ENCODE assay signal across 10 mouse cellular contexts in the genomic region with DNA sequence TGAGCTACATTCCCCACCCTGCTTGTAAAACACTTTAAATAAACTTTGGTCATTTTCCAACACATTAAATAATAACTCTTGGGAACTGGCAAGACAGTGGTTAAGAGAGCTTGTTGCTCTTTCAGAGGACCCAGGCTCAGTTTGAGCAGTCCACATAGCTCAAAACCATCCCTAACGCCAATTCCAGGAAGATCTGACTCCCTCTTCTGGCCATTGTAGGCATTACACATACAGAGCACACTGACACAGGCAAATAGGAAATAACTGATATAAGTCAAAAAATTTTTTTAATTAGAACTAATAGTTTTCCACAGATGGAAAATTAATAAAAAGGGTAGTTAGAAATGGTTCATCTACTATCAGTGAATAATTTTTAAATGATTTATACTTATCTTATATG.
DNase-seq lines count a peak whose midpoint lies in the region; ATAC-seq and TF ChIP-seq lines count a peak whose summit lies in the region.
"Had no signal": no experiment of that assay in that cellular context is flagged by ENCODE, and none has a peak within 500 bp of the region (broad histone marks: within the 10 kb centered on the region; RNA-seq: fewer than 3 reads in every experiment).

No protein-coding gene starts in this region.

- intact Hi-C loops in heart, postnatal 10 days (cut with DNase I) = loop anchor here (5.0 to 10.0 kb wide), 2 partner anchors 1014 to 1042 kb away; a partner anchor contains a TSS

- WGBS in heart, postnatal 0 days = 28% methylated on average over 1 of the region's 1 CpGs
- WGBS in midbrain, postnatal 0 days = 14% methylated on average over 1 of the region's 1 CpGs
- WGBS in midbrain, embryonic 13.5 days = 19% methylated on average over 1 of the region's 1 CpGs

- no peak for ATAC-seq in heart, postnatal 0 days (ENCODE audit: insufficient read depth, low read depth)
- no peak for ATAC-seq in midbrain, postnatal 0 days (ENCODE audit: low FRiP score)
- ATAC-seq in midbrain, embryonic 13.5 days = no peak

- no peaks in the 10 kb centered on the region for H3K36me3 ChIP-seq in heart, postnatal 0 days (replicated peaks; ENCODE audit: control insufficient read depth, insufficient read depth, low read length)
- no peaks in the 10 kb centered on the region for H3K36me3 ChIP-seq in midbrain, postnatal 0 days (ENCODE audit: insufficient read depth, low read length)
- no peaks in the 10 kb centered on the region for H3K36me3 ChIP-seq in midbrain, embryonic 13.5 days
- H3K36me3 ChIP-seq: limb, embryonic 12.5 days had no signal

- TF ChIP-seq EP300 in heart, postnatal 0 days (IDR thresholded peaks at IDR 0.05; ENCODE audit: low read depth) = no peak

- TF ChIP-seq CTCF in heart, postnatal 0 days (IDR thresholded peaks at IDR 0.05; ENCODE audit: low read depth) = peak; percentile 27; the same call in 1 of the 2 replicates
- TF ChIP-seq CTCF in midbrain, postnatal 0 days (IDR thresholded peaks at IDR 0.05) = peak; percentile 56

- no peak overlapping the region for H3K4me2 ChIP-seq in heart, postnatal 0 days (ENCODE audit: low read depth, low read length)
- H3K4me2 ChIP-seq in midbrain, postnatal 0 days (ENCODE audit: low read depth, low read length, poor library complexity, severe bottlenecking) = no peak overlapping the region
- H3K4me2 ChIP-seq in midbrain, embryonic 13.5 days (replicated peaks) = no peak overlapping the region
- H3K4me2 ChIP-seq: limb, embryonic 12.5 days had no signal

- no peak for DNase-seq in heart, postnatal 0 days (ENCODE audit: low spot score)
- DNase-seq in heart, postnatal 10 days = no peak
- no peak for DNase-seq in midbrain, postnatal 0 days (ENCODE audit: low spot score)
- DNase-seq in WW6 (ENCODE audit: low read depth, low spot score) = peak; percentile 14
- DNase-seq in naive thymus-derived CD4-positive, alpha-beta T cell, adult 2 months (ENCODE audit: low read depth) = peak; percentile 19
- no peak for DNase-seq in testis, postnatal 14 days (ENCODE audit: low spot score)
- no peak for DNase-seq in layer of hippocampus, postnatal 14 days (ENCODE audit: low spot score in 2 of 2)
- DNase-seq: cerebellum, adult 11-12 months had no signal

- no peaks in the 10 kb centered on the region for H3K4me1 ChIP-seq in heart, postnatal 0 days (ENCODE audit: control insufficient read depth, insufficient read depth)
- no peaks in the 10 kb centered on the region for H3K4me1 ChIP-seq in midbrain, postnatal 0 days (ENCODE audit: insufficient read depth, low read length)
- H3K4me1 ChIP-seq in midbrain, embryonic 13.5 days (replicated peaks) = no peaks in the 10 kb centered on the region
- H3K4me1 ChIP-seq: limb, embryonic 12.5 days had no signal

- no peak overlapping the region for H3K9ac ChIP-seq in heart, postnatal 0 days (replicated peaks; ENCODE audit: low read depth, low read length)
- H3K9ac ChIP-seq in midbrain, postnatal 0 days (replicated peaks; ENCODE audit: low read length, poor library complexity, severe bottlenecking) = no peak overlapping the region
- no peak overlapping the region for H3K9ac ChIP-seq in midbrain, embryonic 13.5 days (replicated peaks)
- H3K9ac ChIP-seq: limb, embryonic 12.5 days had no signal

- no peaks in the 10 kb centered on the region for H3K27me3 ChIP-seq in heart, postnatal 0 days (ENCODE audit: control insufficient read depth, insufficient read depth, low read length)
- H3K27me3 ChIP-seq in midbrain, postnatal 0 days (ENCODE audit: insufficient read depth, low read length) = no peaks in the 10 kb centered on the region
- no peaks in the 10 kb centered on the region for H3K27me3 ChIP-seq in midbrain, embryonic 13.5 days
- H3K27me3 ChIP-seq: limb, embryonic 12.5 days had no signal

- no peak overlapping the region for H3K4me3 ChIP-seq in heart, postnatal 0 days (ENCODE audit: low read depth, low read length)
- H3K4me3 ChIP-seq in midbrain, postnatal 0 days (ENCODE audit: low read depth, low read length) = no peak overlapping the region
- no peak overlapping the region for H3K4me3 ChIP-seq in midbrain, embryonic 13.5 days (replicated peaks)
- H3K4me3 ChIP-seq: limb, embryonic 12.5 days had no signal

- H3K27ac ChIP-seq in heart, postnatal 0 days (ENCODE audit: low read depth) = no peak overlapping the region
- H3K27ac ChIP-seq in midbrain, postnatal 0 days (ENCODE audit: low read depth, low read length) = no peak overlapping the region
- H3K27ac ChIP-seq in midbrain, embryonic 13.5 days = no peak overlapping the region
- H3K27ac ChIP-seq: limb, embryonic 12.5 days had no signal

- H3K9me3 ChIP-seq in heart, postnatal 0 days (replicated peaks; ENCODE audit: control insufficient read depth, low read length) = no peaks in the 10 kb centered on the region
- no peaks in the 10 kb centered on the region for H3K9me3 ChIP-seq in midbrain, postnatal 0 days (ENCODE audit: low read length)
- H3K9me3 ChIP-seq in midbrain, embryonic 13.5 days = no peaks in the 10 kb centered on the region
- H3K9me3 ChIP-seq: limb, embryonic 12.5 days had no signal

Comparison
In these comparisons a context has a peak if more than half of its experiments do, and no peak if none do; other contexts are left out.
1. DNase-seq: peak in WW6 (single experiment) and naive thymus-derived CD4-positive, alpha-beta T cell, adult 2 months (single experiment); none in heart, postnatal 0 days (single experiment), heart, postnatal 10 days (0 of 2), midbrain, postnatal 0 days (single experiment), testis, postnatal 14 days (single experiment) and layer of hippocampus, postnatal 14 days (0 of 2).